Mouse (Mus musculus) ES-Bruce4 (cell line): Measurements from ENCODE around the gene Nsun2.

Experiments used
- CTCF ChIP-seq: IDR thresholded peaks from one replicate; pipeline ENCODE4 v1.8.1; 2011; ENCODE audit warnings: low read depth, low read length
- POLR2A ChIP-seq: IDR thresholded peaks from one replicate; pipeline ENCODE4 v1.8.1; 2011; ENCODE audit warnings: low read length; ENCODE audit not compliant: insufficient read depth

GRCm38 (mm10) chr13:69630576-69630975 lies 97.0 kb downstream of the Nsun2 start:
- TF ChIP-seq POLR2A (no peak), CTCF (no peak)
